Mouse (Mus musculus): Measurements from ENCODE around the gene Cldn5. TPM values are rescaled to one million over a fixed set of nuclear protein-coding genes. Genes with fewer than 3 reads are reported as not detected.
A peak's percentile ranks its signal among the peaks of the same experiment; 100 is the strongest.

The Cldn5 gene
- polyA plus RNA-seq, 1 experiment from 2014 or later, result 24.7 TPM

DNA sequence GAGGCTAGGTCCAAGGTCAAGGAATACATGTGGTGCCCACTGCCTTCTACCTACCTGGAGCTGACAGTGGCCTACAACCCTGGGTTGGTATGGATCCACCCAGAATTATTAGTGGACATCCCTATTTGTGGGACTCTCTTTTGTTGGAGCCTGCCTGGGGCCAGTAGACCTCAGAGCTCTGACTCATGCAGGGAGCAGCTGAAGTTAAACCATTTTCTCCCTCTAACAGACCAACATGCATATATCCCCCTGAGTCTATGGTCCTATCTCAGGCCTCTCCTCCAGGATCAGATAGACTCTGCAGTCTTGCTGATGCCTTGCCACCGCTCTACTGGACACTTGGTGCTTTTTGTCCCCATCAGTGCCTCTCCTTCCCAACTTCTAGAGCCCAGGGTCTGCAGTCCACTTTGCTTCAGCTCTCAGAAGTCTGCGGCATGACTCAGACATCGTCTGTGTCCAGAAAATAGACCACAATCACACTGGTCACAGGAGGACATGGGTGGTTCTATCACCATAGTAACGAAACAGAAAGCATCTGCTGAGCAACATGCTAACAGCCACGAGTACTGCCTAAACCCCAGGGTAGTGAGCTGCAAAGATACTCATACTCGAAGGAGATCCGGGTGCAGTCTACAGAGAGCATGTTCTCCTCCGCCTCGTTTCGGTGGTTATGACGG lies 18.7 kb downstream of the Cldn5 start:
- no peak overlapping the region for H3K9ac ChIP-seq
- no peak for ATAC-seq (ENCODE audit: low FRiP score)
- H3K9me3 ChIP-seq, result no peaks in the 10 kb centered on the region
- H3K4me2 ChIP-seq, result no peak overlapping the region
- no peak overlapping the region for H3K27ac ChIP-seq
- no peaks in the 10 kb centered on the region for H3K27me3 ChIP-seq
- H3K4me1 ChIP-seq, result no peaks in the 10 kb centered on the region
- no peak overlapping the region for H3K4me3 ChIP-seq (replicated peaks)
- peaks cover 88% of the 10 kb centered on the region for H3K36me3 ChIP-seq (replicated peaks)
- 93% methylated on average over 11 of the region's 11 CpGs for WGBS

DNA sequence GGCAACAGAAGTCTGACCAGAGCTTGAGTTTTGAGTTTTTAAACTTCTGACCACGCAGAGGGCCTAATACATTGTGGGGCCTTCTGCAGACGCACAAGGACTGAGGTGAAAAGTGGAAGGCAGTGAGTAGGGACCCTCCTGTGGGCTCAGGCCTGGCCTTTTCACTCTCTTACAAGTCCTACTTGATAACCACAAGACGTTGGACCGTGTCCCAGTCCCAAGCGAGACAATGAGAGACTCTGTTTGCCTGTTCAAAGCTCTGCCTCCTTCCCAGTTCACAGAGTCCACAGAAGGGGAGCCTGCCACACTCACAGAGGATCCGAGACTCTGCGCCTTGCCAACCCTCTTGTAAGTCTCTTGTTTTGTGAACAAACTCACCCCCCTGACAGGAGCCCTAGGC lies 20.0 kb downstream of the Cldn5 start:
- H3K4me3 ChIP-seq (replicated peaks), result no peak overlapping the region
- H3K9ac ChIP-seq, result no peak overlapping the region
- peaks cover 88% of the 10 kb centered on the region for H3K36me3 ChIP-seq (replicated peaks)
- no peaks in the 10 kb centered on the region for H3K9me3 ChIP-seq
- 89% methylated on average over 7 of the region's 7 CpGs for WGBS
- no peak for ATAC-seq (ENCODE audit: low FRiP score)
- no peak overlapping the region for H3K27ac ChIP-seq
- H3K4me2 ChIP-seq, result no peak overlapping the region
- H3K4me1 ChIP-seq, result no peaks in the 10 kb centered on the region
- H3K27me3 ChIP-seq, result no peaks in the 10 kb centered on the region

DNA sequence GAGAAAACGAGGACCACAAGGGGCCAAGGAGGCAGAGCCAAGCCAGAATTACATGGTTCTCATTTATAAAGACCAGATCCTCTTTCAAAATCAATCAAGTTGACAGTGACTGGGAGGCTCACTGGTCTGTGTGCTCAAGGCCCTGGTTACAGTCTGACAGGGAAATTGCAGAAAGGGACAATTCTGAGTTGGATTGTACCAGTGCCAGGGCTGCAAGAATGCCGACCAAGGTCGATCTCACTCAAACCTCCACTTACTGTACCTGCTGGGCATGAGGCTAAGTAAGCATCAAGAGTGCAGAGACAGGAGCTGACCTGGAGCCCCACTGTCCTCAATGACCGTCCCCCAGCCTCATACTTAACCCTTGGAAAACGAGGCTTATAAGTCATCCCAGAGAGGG lies 21.5 kb downstream of the Cldn5 start:
- no peak overlapping the region for H3K4me3 ChIP-seq (replicated peaks)
- no peaks in the 10 kb centered on the region for H3K9me3 ChIP-seq
- no peak for ATAC-seq (ENCODE audit: low FRiP score)
- no peak overlapping the region for H3K9ac ChIP-seq
- no peaks in the 10 kb centered on the region for H3K27me3 ChIP-seq
- no peak overlapping the region for H3K4me2 ChIP-seq
- WGBS, result 94% methylated on average over 5 of the region's 5 CpGs
- H3K36me3 ChIP-seq (replicated peaks), result peaks cover 77% of the 10 kb centered on the region
- H3K4me1 ChIP-seq, result no peaks in the 10 kb centered on the region
- H3K27ac ChIP-seq, result no peak overlapping the region

DNA sequence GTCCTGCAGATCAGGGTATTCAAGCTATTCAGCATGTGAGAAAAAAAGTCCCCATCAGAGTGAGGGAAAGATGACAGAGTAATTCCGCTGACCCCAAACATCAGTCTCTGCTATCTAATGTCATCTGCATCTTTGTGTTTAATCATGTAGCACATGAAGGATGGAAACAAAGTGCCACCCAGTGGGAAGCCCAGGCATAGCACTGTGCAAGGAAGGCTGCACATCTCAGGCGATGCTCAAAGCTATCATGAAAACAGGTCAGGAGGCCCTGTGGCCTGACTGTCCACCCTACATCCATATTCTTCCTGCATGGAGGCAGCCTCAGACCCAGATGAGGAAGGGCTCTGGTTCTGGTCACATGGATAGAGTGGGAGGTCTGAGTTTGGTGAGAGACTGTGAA lies 22.2 kb downstream of the Cldn5 start:
- WGBS, result 75% methylated on average over 2 of the region's 2 CpGs
- Histone ChIP-seq H3K4me1 (no peaks in the 10 kb centered on the region), H3K36me3 (replicated peaks) (peaks cover 73% of the 10 kb centered on the region), H3K4me3 (replicated peaks) (no peak overlapping the region), H3K9me3 (no peaks in the 10 kb centered on the region), H3K27ac (no peak overlapping the region), H3K27me3 (no peaks in the 10 kb centered on the region), H3K9ac (no peak overlapping the region), H3K4me2 (no peak overlapping the region)
- 0 out of 2 replicates have a peak, but pooled peaks have one; percentile 39 for ATAC-seq (ENCODE audit: low FRiP score)

DNA sequence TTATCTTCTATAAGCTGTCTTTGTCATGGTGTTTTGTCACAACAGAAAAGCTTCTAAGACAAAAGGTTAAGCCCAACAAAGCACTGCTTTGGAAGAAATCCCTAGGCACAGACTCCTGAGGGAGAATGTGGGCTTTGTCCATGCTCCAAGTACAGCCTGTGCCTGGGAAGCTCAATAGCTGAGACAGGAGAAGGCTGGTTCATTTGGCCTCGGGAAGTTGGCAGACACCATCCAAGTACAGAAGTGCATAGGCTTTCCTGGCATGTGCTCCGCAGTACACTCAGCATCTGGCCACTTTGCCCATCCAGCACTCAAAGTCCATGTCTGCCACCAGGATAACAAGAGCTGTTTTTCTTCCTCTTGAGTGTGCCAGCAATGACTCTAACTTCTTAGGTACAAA lies 29.1 kb downstream of the Cldn5 start:
- ATAC-seq (ENCODE audit: low FRiP score), result no peak
- Histone ChIP-seq H3K9me3 (no peaks in the 10 kb centered on the region), H3K4me1 (peaks cover 6% of the 10 kb centered on the region; the same call in 1 of the 2 replicates), H3K36me3 (replicated peaks) (peaks cover 57% of the 10 kb centered on the region), H3K27me3 (no peaks in the 10 kb centered on the region), H3K4me3 (replicated peaks) (no peak overlapping the region), H3K27ac (no peak overlapping the region), H3K9ac (no peak overlapping the region), H3K4me2 (no peak overlapping the region)
- WGBS, result 95% methylated on average over 2 of the region's 2 CpGs

DNA sequence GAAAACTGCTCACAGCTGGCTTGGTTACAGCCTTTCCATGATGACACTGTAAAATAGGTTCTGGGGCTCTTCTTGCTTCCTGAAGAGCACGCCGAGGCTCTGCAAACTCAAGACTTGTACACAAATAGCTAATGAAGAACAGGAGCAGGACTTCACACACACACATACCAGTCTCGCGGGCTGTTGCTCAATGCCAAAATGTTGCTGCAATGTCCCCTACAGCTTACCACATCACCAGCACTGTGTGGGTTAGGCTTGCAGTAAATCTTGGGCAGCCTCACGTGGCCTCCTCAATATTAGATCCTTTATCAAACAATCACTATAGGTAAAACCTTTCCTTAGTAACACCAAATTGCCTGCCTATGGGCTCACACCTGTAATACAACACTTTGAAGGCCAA lies 32.4 kb downstream of the Cldn5 start:
- H3K27me3 ChIP-seq, result no peaks in the 10 kb centered on the region
- H3K27ac ChIP-seq, result no peak overlapping the region
- H3K9me3 ChIP-seq, result no peaks in the 10 kb centered on the region
- no peak overlapping the region for H3K4me2 ChIP-seq
- peaks cover 21% of the 10 kb centered on the region for H3K4me1 ChIP-seq
- 92% methylated on average over 5 of the region's 5 CpGs for WGBS
- H3K4me3 ChIP-seq (replicated peaks), result no peak overlapping the region
- H3K36me3 ChIP-seq (replicated peaks), result peaks cover 44% of the 10 kb centered on the region
- H3K9ac ChIP-seq, result no peak overlapping the region
- no peak for ATAC-seq (ENCODE audit: low FRiP score)

DNA sequence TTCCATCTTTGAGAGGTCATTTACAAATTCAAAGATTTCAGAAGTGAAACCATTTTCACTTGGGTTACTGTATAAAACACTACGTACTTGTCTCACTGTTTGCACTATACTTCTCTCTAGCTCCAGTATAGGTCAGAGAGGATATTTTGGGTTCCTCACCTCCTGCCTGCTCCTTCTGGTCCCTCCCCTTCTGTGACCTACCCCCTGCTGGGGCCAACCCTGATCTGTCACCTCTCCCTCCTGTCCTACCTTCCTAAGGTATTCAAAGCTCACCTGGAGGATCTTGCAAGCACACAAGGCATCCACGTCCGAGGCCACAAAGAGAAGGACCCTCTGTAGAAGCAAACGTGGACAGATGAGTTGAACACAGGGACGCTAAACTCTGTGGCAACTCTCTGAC lies 34.4 kb downstream of the Cldn5 start:
- Histone ChIP-seq H3K4me1 (peaks cover 21% of the 10 kb centered on the region), H3K27me3 (no peaks in the 10 kb centered on the region), H3K27ac (no peak overlapping the region), H3K4me2 (peak overlapping the region; percentile 74), H3K9me3 (no peaks in the 10 kb centered on the region), H3K4me3 (replicated peaks) (peak overlapping the region; percentile 82), H3K9ac (peak overlapping the region; percentile 59), H3K36me3 (replicated peaks) (peaks cover 46% of the 10 kb centered on the region)
- peak; percentile 8 for ATAC-seq (ENCODE audit: low FRiP score)
- WGBS, result 5% methylated on average over 5 of the region's 5 CpGs

DNA sequence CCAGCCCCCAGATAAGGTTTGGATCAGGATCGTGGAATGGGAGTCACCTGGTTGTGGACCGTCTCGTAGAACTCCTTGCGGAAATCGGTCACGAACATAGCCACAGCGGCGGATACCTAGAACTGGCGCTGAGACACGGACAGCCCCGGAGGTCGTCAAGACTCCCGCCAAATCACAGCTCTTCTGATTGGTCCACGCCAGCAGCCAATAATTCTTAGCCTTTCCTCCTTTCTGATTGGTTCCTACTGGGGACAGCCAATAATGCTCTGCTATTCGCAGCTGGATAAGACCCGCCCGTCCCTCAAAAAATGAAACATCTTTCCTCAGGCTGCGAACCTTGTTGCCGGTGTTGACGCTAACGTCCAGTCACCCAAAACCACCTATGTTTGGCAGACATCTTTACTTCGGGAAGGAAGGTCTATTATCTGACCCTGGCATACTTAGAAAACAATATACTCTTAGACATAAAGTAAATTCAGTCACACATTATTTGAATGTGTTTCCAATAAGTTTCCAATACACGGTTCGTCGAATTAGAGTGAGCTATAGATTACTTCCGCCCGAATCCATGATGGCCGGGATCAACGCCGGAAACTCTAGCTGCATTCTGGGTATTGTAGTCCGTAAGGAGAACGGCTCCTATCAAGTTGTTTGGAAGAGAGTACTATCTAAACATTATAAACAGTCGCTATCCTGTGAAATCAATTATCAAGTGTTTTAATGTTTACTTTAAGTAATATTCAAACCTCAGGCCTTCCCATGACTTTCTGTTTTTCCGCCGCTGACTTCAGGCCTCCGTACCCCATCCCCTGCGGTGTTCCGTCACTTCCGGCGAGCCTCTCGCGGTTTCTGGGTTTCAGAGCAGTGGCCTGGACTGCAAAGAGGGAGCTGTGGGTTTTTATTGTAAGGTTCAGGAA lies 35.1 kb downstream of the Cldn5 start, which contains the start of the genes Ufd1 and Cdc45:
TSS of gene Ufd1 (plus strand) at position 312 of the 917 bp plus-strand sequence.
TSS of gene Cdc45 (minus strand) at position 520 of the 917 bp plus-strand sequence.
- peak within 1 kb of the TSS; percentile 80 for H3K9ac ChIP-seq
- ATAC-seq (ENCODE audit: low FRiP score), result peak; percentile 98
- H3K4me1 ChIP-seq, result peaks cover 21% of the 10 kb centered on the region
- H3K27ac ChIP-seq, result peak within 1 kb of the TSS; percentile 72
- H3K36me3 ChIP-seq (replicated peaks), result peaks cover 46% of the 10 kb centered on the region
- under 1% methylated on average over 42 of the region's 42 CpGs for WGBS
- H3K9me3 ChIP-seq, result no peaks in the 10 kb centered on the region
- peak within 1 kb of the TSS; percentile 82 for H3K4me3 ChIP-seq (replicated peaks)
- H3K27me3 ChIP-seq, result no peaks in the 10 kb centered on the region
- peak within 1 kb of the TSS; percentile 74 for H3K4me2 ChIP-seq

DNA sequence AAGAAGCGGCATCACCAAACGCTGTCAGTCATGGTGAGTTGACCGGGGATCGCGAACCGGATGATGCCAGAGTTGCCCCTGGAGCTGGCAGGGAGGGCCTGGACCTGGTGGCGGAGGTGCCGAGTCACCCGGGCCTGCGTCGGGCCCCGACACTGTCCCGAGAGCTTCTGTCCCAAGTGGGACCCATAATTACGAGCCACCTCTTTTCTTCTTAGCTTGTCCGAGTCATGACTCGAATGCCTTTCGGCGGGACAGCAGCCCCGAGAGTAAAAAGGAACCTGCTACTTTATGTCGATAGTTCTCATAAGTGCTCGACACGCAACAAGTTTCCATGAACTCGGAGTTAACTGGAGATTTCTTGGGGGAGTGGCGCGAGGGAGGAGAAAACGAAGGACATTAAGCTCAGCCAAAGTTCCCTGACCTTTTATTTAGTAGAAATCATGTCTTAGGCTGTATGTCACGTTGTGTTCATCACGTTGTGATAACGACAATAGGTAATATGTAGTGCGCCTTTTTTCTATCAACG lies 35.8 kb downstream of the Cldn5 start:
- H3K9me3 ChIP-seq, result no peaks in the 10 kb centered on the region
- H3K36me3 ChIP-seq (replicated peaks), result peaks cover 46% of the 10 kb centered on the region
- H3K4me1 ChIP-seq, result peaks cover 21% of the 10 kb centered on the region
- ATAC-seq (ENCODE audit: low FRiP score), result peak; percentile 47
- H3K4me2 ChIP-seq, result peak overlapping the region; percentile 74
- 2% methylated on average over 31 of the region's 31 CpGs for WGBS
- no peaks in the 10 kb centered on the region for H3K27me3 ChIP-seq
- H3K4me3 ChIP-seq (replicated peaks), result peak overlapping the region; percentile 82
- H3K27ac ChIP-seq, result peak overlapping the region; percentile 72; the same call in 1 of the 2 replicates
- H3K9ac ChIP-seq, result peak overlapping the region; percentile 80

DNA sequence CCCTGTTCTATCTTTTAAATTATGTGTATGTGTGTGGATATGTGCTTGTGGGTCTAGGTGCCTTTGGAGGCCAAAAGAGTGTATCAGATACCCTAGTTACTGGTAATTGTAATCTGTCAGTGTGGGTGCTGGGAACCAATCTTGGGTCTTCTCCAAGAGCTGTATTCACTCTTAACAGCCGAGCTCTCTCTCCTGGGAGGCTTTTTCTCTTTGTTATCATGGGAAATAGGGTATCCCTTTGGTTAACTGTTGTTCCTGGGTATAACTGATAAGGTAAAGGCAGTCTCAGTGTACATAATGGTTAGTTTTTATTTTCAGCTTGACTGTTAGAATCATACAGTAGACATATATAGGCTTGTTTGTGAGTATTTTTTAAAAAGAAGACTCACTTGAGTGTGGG lies 45.7 kb downstream of the Cldn5 start:
- H3K36me3 ChIP-seq (replicated peaks), result peaks cover 98% of the 10 kb centered on the region

DNA sequence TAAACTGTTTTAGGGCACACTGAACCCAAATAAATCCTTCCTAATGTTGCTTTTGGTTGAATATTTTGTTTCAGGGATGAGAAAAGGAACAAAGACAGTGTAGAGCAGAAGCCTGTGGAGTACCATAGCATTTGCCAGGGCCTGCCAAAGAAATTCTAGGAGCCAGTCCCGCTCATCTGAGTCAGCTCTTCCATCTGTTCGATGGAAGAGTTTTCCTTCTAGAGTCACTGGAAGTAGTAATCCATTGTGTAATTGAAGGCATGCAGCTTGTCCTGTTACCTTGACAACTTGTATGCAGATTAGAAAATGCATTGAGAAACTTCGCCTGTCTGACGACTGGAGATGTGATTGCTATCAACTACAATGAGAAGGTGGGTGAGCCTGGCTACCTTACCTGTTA lies 46.3 kb downstream of the Cldn5 start:
- whole genome bisulfite sequencing, result 79% methylated on average over 4 of the region's 4 CpGs
- H3K4me3 ChIP-seq (replicated peaks), result no peak overlapping the region
- no peak overlapping the region for H3K27ac ChIP-seq
- H3K9ac ChIP-seq, result no peak overlapping the region
- no peak overlapping the region for H3K4me2 ChIP-seq
- H3K9me3 ChIP-seq, result no peaks in the 10 kb centered on the region
- H3K27me3 ChIP-seq, result no peaks in the 10 kb centered on the region
- H3K36me3 ChIP-seq (replicated peaks), result peaks cover 98% of the 10 kb centered on the region
- H3K4me1 ChIP-seq, result no peaks in the 10 kb centered on the region
- no peak for ATAC-seq (ENCODE audit: low FRiP score)

More for the DNA sequence above, 45.7 kb downstream of the Cldn5 start:
- no peak for ATAC-seq (ENCODE audit: low FRiP score)
- H3K4me3 ChIP-seq (replicated peaks), result no peak overlapping the region
- H3K4me1 ChIP-seq, result no peaks in the 10 kb centered on the region
- H3K9me3 ChIP-seq, result no peaks in the 10 kb centered on the region
- no peaks in the 10 kb centered on the region for H3K27me3 ChIP-seq
- 79% methylated on average over 1 of the region's 1 CpGs for WGBS
- no peak overlapping the region for H3K4me2 ChIP-seq
- H3K9ac ChIP-seq, result no peak overlapping the region
- H3K27ac ChIP-seq, result no peak overlapping the region
